Mouse (Mus musculus): ENCODE data around the gene Lsm10. TPM values are rescaled to one million over a fixed set of nuclear protein-coding genes. Genes with fewer than 3 reads are reported as not detected.
A peak's percentile ranks its signal among the peaks of the same experiment; 100 is the strongest.

Lsm10 gene
- polyA plus RNA-seq, 1 experiment from 2014 or later = 64.1 TPM

DNA sequence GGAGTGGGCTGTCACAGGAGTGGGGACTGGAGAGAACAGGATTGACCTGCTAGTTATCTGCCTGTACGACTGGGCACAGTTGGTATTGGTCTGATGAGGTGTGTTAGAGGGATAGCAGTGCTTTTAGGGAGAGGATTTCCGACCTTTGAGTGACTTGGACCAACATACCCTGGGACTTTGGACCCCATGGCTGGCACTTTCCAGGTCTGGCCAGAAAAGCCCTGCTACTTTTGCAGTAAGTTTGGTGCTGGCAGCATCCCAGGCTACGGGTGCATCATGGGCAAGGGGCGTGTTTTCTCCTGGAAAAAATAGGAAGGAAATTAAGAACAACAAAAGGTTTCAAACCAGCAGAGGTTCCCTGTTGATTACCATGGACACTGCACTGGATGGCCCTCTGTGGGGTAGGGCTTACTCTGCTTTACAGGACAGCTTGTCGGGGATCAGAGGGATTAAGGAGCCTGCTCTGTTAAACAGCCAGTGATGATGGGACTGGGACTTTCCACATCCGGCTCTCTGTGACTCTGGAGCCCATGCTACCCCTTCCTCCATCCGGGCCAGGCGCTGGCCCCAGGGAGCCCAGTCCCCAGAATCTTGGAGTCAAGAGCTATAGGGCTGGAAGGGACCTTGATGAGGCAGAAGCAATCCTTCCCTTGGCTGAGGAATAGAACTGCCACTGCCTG lies 11.8 kb downstream of the Lsm10 start:
- H3K4me2 ChIP-seq (replicated peaks; ENCODE audit: low read depth, low read length) = no peak overlapping the region

DNA sequence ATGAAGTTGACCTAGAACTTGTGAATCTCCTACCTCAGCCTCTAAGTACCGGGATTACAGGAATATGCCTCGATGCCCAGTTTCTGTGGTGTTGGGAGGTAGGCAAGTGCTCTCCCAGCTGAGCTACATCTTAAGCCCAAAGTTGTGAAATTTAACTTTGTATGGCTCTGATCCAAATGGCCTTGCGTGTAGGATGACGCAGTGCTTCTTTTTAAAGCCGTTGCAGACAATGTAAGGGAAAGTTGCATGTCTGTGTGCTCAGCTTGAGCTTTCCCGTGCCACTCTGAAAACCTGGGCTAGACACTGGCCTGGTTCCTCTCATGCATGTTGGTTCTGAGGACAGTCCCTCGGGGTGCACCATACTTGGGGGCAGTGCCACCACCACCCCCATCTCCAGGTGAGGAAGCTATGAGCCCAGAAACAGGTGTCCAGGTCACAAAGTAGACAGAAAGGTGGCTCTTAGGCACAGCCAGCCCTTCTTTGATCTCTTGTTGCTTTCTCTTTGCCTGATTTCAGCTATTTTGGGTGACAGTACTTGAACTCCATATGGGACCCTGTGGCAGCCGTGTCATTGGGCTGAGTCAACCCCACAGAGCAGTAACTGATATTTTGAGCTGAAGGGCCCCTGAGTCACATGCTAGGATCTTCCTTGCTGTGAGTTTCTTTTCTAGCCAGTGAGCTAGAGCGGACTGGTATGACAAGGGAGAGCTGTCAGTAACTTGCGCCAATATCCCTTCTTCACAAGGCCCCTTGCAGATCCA lies 13.4 kb downstream of the Lsm10 start:
- DNase-seq (ENCODE audit: low spot score) = peak; percentile 93
- Histone ChIP-seq H3K9ac (replicated peaks; ENCODE audit: low read depth) (no peak overlapping the region; the same call in 1 of the 2 replicates), H3K4me1 (ENCODE audit: insufficient read depth, low read depth, low read length) (peaks cover 38% of the 10 kb centered on the region; the same call in 1 of the 2 replicates), H3K4me2 (replicated peaks; ENCODE audit: low read depth, low read length) (peak overlapping the region; percentile 44), H3K36me3 (ENCODE audit: insufficient read depth, low read length) (no peaks in the 10 kb centered on the region), H3K9me3 (ENCODE audit: low read length) (no peaks in the 10 kb centered on the region), H3K27ac (ENCODE audit: low read length) (peak overlapping the region; percentile 92), H3K27me3 (replicated peaks; ENCODE audit: insufficient read depth, low read length) (no peaks in the 10 kb centered on the region), H3K4me3 (ENCODE audit: low read depth, low read length) (no peak overlapping the region; the same call in 1 of the 2 replicates)
- ATAC-seq = peak; percentile 12
- WGBS = 35% methylated on average over 10 of the region's 10 CpGs
- TF ChIP-seq CTCF (IDR thresholded peaks at IDR 0.05) (no peak), EP300 (IDR thresholded peaks at IDR 0.05) (peak; percentile 61)

More for the DNA sequence above, 11.8 kb downstream of the Lsm10 start:
- no peak for TF ChIP-seq EP300 (IDR thresholded peaks at IDR 0.05)
- TF ChIP-seq CTCF (IDR thresholded peaks at IDR 0.05) = no peak
- Histone ChIP-seq H3K27me3 (replicated peaks; ENCODE audit: insufficient read depth, low read length) (no peaks in the 10 kb centered on the region), H3K4me1 (ENCODE audit: insufficient read depth, low read depth, low read length) (peaks cover 41% of the 10 kb centered on the region; the same call in 1 of the 2 replicates), H3K9me3 (ENCODE audit: low read length) (no peaks in the 10 kb centered on the region), H3K4me3 (ENCODE audit: low read depth, low read length) (no peak overlapping the region), H3K27ac (ENCODE audit: low read length) (0 out of 2 replicates have a peak overlapping the region, but pooled peaks have one; percentile 7), H3K9ac (replicated peaks; ENCODE audit: low read depth) (no peak overlapping the region), H3K36me3 (ENCODE audit: insufficient read depth, low read length) (no peaks in the 10 kb centered on the region)
- DNase-seq (ENCODE audit: low spot score) (no peak), ATAC-seq (no peak)
- WGBS = 59% methylated on average over 8 of the region's 8 CpGs

DNA sequence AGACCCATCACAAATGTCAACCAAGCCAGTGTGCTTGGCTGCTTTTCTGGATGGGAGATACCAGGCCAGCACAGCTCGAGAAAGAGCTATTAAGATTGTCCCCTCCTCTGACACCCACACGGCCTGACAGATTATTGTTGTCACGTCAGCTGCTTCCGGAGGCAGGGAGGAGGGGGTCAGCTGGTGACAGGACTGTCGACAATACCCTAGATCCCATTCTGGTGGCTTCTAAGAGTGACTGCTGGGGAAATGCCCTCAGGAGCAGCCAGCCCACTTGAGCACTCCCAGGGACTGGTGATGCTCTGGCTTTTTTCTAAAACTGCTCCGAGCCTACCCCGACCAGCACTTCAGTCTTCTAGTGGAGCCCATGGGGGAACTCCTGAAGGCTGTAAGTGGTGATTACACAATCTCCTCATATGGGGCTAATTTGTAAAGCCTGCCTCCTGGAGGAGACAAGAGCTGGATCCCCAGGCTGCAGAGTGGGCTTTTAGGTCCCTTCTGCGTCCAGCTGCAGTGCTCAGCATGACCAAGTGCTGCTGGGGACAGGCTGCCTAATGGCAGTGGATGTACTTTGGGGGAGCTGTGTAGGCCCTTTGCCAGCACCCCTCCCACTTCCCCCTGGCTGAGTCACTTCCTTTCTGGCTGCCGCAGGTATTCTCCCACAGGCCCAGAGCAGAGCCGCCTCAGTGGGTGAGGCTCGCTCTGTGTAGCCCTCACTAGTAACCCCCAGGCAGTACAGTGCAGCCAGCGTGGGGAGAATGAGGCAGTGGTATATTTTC lies 14.1 kb downstream of the Lsm10 start:
- peak; percentile 63 for TF ChIP-seq CTCF (IDR thresholded peaks at IDR 0.05)
- TF ChIP-seq EP300 (IDR thresholded peaks at IDR 0.05) = peak; percentile 78
- no peaks in the 10 kb centered on the region for H3K27me3 ChIP-seq (replicated peaks; ENCODE audit: insufficient read depth, low read length)
- no peaks in the 10 kb centered on the region for H3K36me3 ChIP-seq (ENCODE audit: insufficient read depth, low read length)
- DNase-seq (ENCODE audit: low spot score) (peak; percentile 92), ATAC-seq (peak; percentile 89)
- peaks cover 31% of the 10 kb centered on the region; the same call in 1 of the 2 replicates for H3K4me1 ChIP-seq (ENCODE audit: insufficient read depth, low read depth, low read length)
- H3K9ac ChIP-seq (replicated peaks; ENCODE audit: low read depth) = peak overlapping the region; percentile 32; the same call in 1 of the 2 replicates
- H3K4me2 ChIP-seq (replicated peaks; ENCODE audit: low read depth, low read length) = peak overlapping the region; percentile 44
- no peaks in the 10 kb centered on the region for H3K9me3 ChIP-seq (ENCODE audit: low read length)
- WGBS = 2% methylated on average over 12 of the region's 12 CpGs
- H3K27ac ChIP-seq (ENCODE audit: low read length) = peak overlapping the region; percentile 92
- peak overlapping the region; percentile 5; the same call in 1 of the 2 replicates for H3K4me3 ChIP-seq (ENCODE audit: low read depth, low read length)

DNA sequence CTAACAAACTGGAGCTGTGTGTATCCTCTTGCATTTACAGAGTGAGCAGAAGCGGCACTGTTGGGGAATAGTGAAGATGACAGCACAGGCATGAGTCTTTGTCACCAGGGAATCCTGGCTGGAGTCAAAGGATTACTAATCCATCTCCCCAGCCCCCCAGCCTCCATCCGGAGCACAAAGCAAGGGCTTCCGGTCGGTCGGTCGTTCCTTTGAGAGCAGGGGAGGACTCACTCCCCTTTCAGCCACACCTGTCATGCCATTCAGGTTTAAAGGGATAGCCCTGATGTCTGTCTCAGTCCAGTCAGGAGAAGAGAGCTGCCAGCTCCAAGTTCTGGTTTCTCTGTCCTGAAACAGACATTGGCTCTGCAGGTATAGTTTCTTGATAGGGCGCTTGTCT lies 14.7 kb downstream of the Lsm10 start:
- Histone ChIP-seq H3K4me3 (ENCODE audit: low read depth, low read length) (peak overlapping the region; percentile 5; the same call in 1 of the 2 replicates), H3K27ac (ENCODE audit: low read length) (peak overlapping the region; percentile 92), H3K4me2 (replicated peaks; ENCODE audit: low read depth, low read length) (peak overlapping the region; percentile 44), H3K9me3 (ENCODE audit: low read length) (no peaks in the 10 kb centered on the region), H3K4me1 (ENCODE audit: insufficient read depth, low read depth, low read length) (peaks cover 31% of the 10 kb centered on the region; the same call in 1 of the 2 replicates), H3K9ac (replicated peaks; ENCODE audit: low read depth) (peak overlapping the region; percentile 32), H3K27me3 (replicated peaks; ENCODE audit: insufficient read depth, low read length) (no peaks in the 10 kb centered on the region), H3K36me3 (ENCODE audit: insufficient read depth, low read length) (no peaks in the 10 kb centered on the region)
- ATAC-seq (peak; percentile 13), DNase-seq (ENCODE audit: low spot score) (no peak)
- WGBS = 15% methylated on average over 7 of the region's 7 CpGs
- TF ChIP-seq CTCF (IDR thresholded peaks at IDR 0.05) = no peak

DNA sequence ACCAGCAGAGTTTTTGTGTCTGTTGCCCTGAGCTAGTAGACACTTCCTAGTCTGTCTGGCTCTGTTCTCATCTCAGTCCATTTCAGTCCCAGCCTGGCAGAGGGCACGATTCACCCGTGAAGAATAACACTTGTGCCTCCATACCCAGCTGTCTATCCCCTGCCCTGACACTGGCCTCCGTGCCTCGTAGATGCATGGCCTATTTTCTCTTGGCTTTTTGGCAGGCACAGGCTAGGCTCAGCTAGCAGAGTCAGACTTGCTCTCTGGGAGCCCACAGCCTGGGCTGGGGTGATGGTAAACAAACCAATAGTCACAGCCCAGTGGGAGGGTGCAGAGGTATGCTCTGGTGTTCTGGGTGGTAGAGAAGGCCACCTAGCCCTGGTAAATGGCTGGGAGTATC lies 16.8 kb downstream of the Lsm10 start:
- TF ChIP-seq CTCF (IDR thresholded peaks at IDR 0.05) = no peak
- TF ChIP-seq EP300 (IDR thresholded peaks at IDR 0.05) = no peak
- H3K27ac ChIP-seq (ENCODE audit: low read length) = no peak overlapping the region
- 63% methylated on average over 4 of the region's 4 CpGs for WGBS
- DNase-seq (ENCODE audit: low spot score) (no peak), ATAC-seq (no peak)
- no peaks in the 10 kb centered on the region for H3K9me3 ChIP-seq (ENCODE audit: low read length)
- H3K27me3 ChIP-seq (replicated peaks; ENCODE audit: insufficient read depth, low read length) = no peaks in the 10 kb centered on the region
- H3K4me2 ChIP-seq (replicated peaks; ENCODE audit: low read depth, low read length) = no peak overlapping the region
- peaks cover 28% of the 10 kb centered on the region; the same call in 1 of the 2 replicates for H3K4me1 ChIP-seq (ENCODE audit: insufficient read depth, low read depth, low read length)
- H3K36me3 ChIP-seq (ENCODE audit: insufficient read depth, low read length) = no peaks in the 10 kb centered on the region
- no peak overlapping the region for H3K9ac ChIP-seq (replicated peaks; ENCODE audit: low read depth)
- H3K4me3 ChIP-seq (ENCODE audit: low read depth, low read length) = no peak overlapping the region

Measured in lung, postnatal 0 days (tissue).